Mouse (Mus musculus) liver, embryonic 11.5 days (tissue): ENCODE measurements at regions not wholly inside any gene's neighbourhood (a gene's known extent, or its start where the extent isn't known, plus 50 kb on each side); places are given as distances from the start of the nearest gene placed in this dataset.

Experiments
- ATAC-seq: fragments of 200-750 bp; cut with Nextera tagmentation; replicated peaks from 2 replicates; pipeline ENCODE4 v1.8.0; 2017; ENCODE audit warnings: moderate number of reproducible peaks, mild to moderate bottlenecking, moderate TSS enrichment, moderate library complexity; ENCODE audit not compliant: low FRiP score
- DNase-seq: peaks from one replicate; pipeline ENCODE4 v3.0.0-alpha.2; 2017; ENCODE audit warnings: low spot score
- H3K27ac ChIP-seq: fragments of 300-500 bp; sonication (generic); 2 replicates; pipeline ENCODE4 v1.5.1; 2014; ENCODE audit warnings: mild to moderate bottlenecking, low read depth, low read length, control low read depth
- H3K27me3 ChIP-seq: fragments of 300-500 bp; sonication (generic); replicated peaks from 2 replicates; pipeline ENCODE4 v1.6.1; 2014; ENCODE audit warnings: low read length, mixed read lengths; ENCODE audit not compliant: control insufficient read depth, insufficient read depth
- H3K36me3 ChIP-seq: fragments of 300-500 bp; sonication (generic); 2 replicates; pipeline ENCODE4 v1.6.1; 2014; ENCODE audit warnings: mild to moderate bottlenecking, low read length, moderate library complexity, mixed read lengths; ENCODE audit not compliant: control insufficient read depth, insufficient read depth
- H3K4me1 ChIP-seq: fragments of 300-500 bp; sonication (generic); replicated peaks from 2 replicates; pipeline ENCODE4 v1.6.1; 2014; ENCODE audit warnings: low read length, mixed read lengths; ENCODE audit not compliant: control insufficient read depth, insufficient read depth
- H3K4me2 ChIP-seq: fragments of 300-500 bp; sonication (generic); 2 replicates; pipeline ENCODE4 v1.6.1; 2014; ENCODE audit warnings: mild to moderate bottlenecking, control low read depth, moderate library complexity
- H3K4me3 ChIP-seq: fragments of 300-500 bp; sonication (generic); 2 replicates; pipeline ENCODE4 v1.5.1; 2014; ENCODE audit warnings: low read depth, low read length, control low read depth
- H3K9ac ChIP-seq: fragments of 300-500 bp; sonication (generic); 2 replicates; pipeline ENCODE4 v1.6.1; 2014; ENCODE audit warnings: low read depth, low read length, control low read depth
- H3K9me3 ChIP-seq: fragments of 300-500 bp; sonication (generic); 2 replicates; pipeline ENCODE4 v1.6.1; 2016; ENCODE audit warnings: low read length, inconsistent platforms, mixed read lengths; ENCODE audit not compliant: control insufficient read depth
- WGBS: fragments of 180-500 bp; shearing (Covaris S2); extraction: QIAGEN DNeasy Blood & Tissue Kit; methylation state at CpG from one replicate; pipeline ENCODE4 v1.1.7; 2014; 5-methylcytosine and 5-hydroxymethylcytosine counted together

GRCm38 (mm10) chr2:171867550-171867949, 175.7 kb downstream of the Cbln4 start:
- no peak overlapping the region for H3K4me2 ChIP-seq
- H3K27me3 ChIP-seq, result no peaks in the 10 kb centered on the region
- H3K4me3 ChIP-seq, result no peak overlapping the region
- ATAC-seq (no peak), DNase-seq (no peak)
- WGBS, result 84% methylated on average over 3 of the region's 3 CpGs
- no peak overlapping the region for H3K9ac ChIP-seq
- no peaks in the 10 kb centered on the region for H3K36me3 ChIP-seq
- H3K9me3 ChIP-seq, result no peaks in the 10 kb centered on the region
- no peak overlapping the region for H3K27ac ChIP-seq
- no peaks in the 10 kb centered on the region for H3K4me1 ChIP-seq

GRCm38 (mm10) chr2:171864376-171864965, 178.8 kb downstream of the Cbln4 start:
- Histone ChIP-seq H3K27me3 (no peaks in the 10 kb centered on the region), H3K9ac (no peak overlapping the region), H3K4me2 (no peak overlapping the region), H3K4me1 (no peaks in the 10 kb centered on the region), H3K27ac (no peak overlapping the region), H3K36me3 (no peaks in the 10 kb centered on the region), H3K4me3 (no peak overlapping the region), H3K9me3 (no peaks in the 10 kb centered on the region)
- WGBS, result 86% methylated on average over 8 of the region's 8 CpGs
- DNase-seq (no peak), ATAC-seq (no peak; the same call in 1 of the 2 replicates)

- 84% methylated on average over 2 of the region's 2 CpGs for WGBS
- Histone ChIP-seq H3K9ac (no peak overlapping the region), H3K4me2 (no peak overlapping the region), H3K27ac (no peak overlapping the region), H3K36me3 (no peaks in the 10 kb centered on the region), H3K4me1 (no peaks in the 10 kb centered on the region), H3K9me3 (no peaks in the 10 kb centered on the region), H3K27me3 (no peaks in the 10 kb centered on the region), H3K4me3 (no peak overlapping the region)
- no peak for DNase-seq
- ATAC-seq, result no peak
Observed at GRCm38 (mm10) chr2:171862626-171863025, 180.6 kb downstream of the Cbln4 start.

GRCm38 (mm10) chr2:171858894-171859293, 184.4 kb downstream of the Cbln4 start:
- H3K36me3 ChIP-seq, result no peaks in the 10 kb centered on the region
- no peak overlapping the region for H3K27ac ChIP-seq
- no peak for ATAC-seq
- H3K9ac ChIP-seq, result no peak overlapping the region
- 62% methylated on average over 5 of the region's 5 CpGs for WGBS
- no peaks in the 10 kb centered on the region for H3K9me3 ChIP-seq
- no peak for DNase-seq
- no peak overlapping the region for H3K4me2 ChIP-seq
- no peaks in the 10 kb centered on the region for H3K27me3 ChIP-seq
- no peaks in the 10 kb centered on the region for H3K4me1 ChIP-seq
- no peak overlapping the region for H3K4me3 ChIP-seq

- DNase-seq, result no peak
- Histone ChIP-seq H3K9ac (no peak overlapping the region), H3K36me3 (no peaks in the 10 kb centered on the region), H3K9me3 (no peaks in the 10 kb centered on the region), H3K27me3 (no peaks in the 10 kb centered on the region), H3K4me2 (no peak overlapping the region), H3K27ac (no peak overlapping the region), H3K4me1 (no peaks in the 10 kb centered on the region), H3K4me3 (no peak overlapping the region)
- ATAC-seq, result no peak
- 73% methylated on average over 8 of the region's 8 CpGs for WGBS
Observed at GRCm38 (mm10) chr2:171856491-171856890, 186.8 kb downstream of the Cbln4 start.

- Histone ChIP-seq H3K36me3 (no peaks in the 10 kb centered on the region), H3K4me2 (no peak overlapping the region), H3K27ac (no peak overlapping the region), H3K4me1 (no peaks in the 10 kb centered on the region), H3K9ac (no peak overlapping the region), H3K9me3 (no peaks in the 10 kb centered on the region), H3K27me3 (no peaks in the 10 kb centered on the region), H3K4me3 (no peak overlapping the region)
- DNase-seq (no peak), ATAC-seq (no peak)
- 44% methylated on average over 4 of the region's 4 CpGs for WGBS
Observed at GRCm38 (mm10) chr2:171846826-171847492, 196.3 kb downstream of the Cbln4 start.

- H3K27me3 ChIP-seq, result no peaks in the 10 kb centered on the region
- no peak overlapping the region for H3K27ac ChIP-seq
- H3K4me3 ChIP-seq, result no peak overlapping the region
- H3K4me1 ChIP-seq, result no peaks in the 10 kb centered on the region
- DNase-seq (no peak), ATAC-seq (no peak)
- H3K36me3 ChIP-seq, result no peaks in the 10 kb centered on the region
- WGBS, result 75% methylated on average over 14 of the region's 14 CpGs
- no peaks in the 10 kb centered on the region for H3K9me3 ChIP-seq
- H3K9ac ChIP-seq, result no peak overlapping the region
- H3K4me2 ChIP-seq, result no peak overlapping the region
Observed at GRCm38 (mm10) chr2:171840058-171840713, 203.1 kb downstream of the Cbln4 start.

GRCm38 (mm10) chr2:171822156-171822555, 221.1 kb downstream of the Cbln4 start:
- no peak overlapping the region for H3K9ac ChIP-seq
- no peaks in the 10 kb centered on the region for H3K4me1 ChIP-seq
- no peaks in the 10 kb centered on the region for H3K9me3 ChIP-seq
- DNase-seq (no peak), ATAC-seq (no peak)
- no peaks in the 10 kb centered on the region for H3K27me3 ChIP-seq
- no peak overlapping the region for H3K4me2 ChIP-seq
- H3K27ac ChIP-seq, result no peak overlapping the region
- no peak overlapping the region for H3K4me3 ChIP-seq
- WGBS, result 77% methylated on average over 6 of the region's 6 CpGs
- no peaks in the 10 kb centered on the region for H3K36me3 ChIP-seq

GRCm38 (mm10) chr2:171818504-171818903, 224.8 kb downstream of the Cbln4 start:
- H3K27ac ChIP-seq, result no peak overlapping the region
- no peaks in the 10 kb centered on the region for H3K27me3 ChIP-seq
- no peak overlapping the region for H3K4me2 ChIP-seq
- H3K9me3 ChIP-seq, result no peaks in the 10 kb centered on the region
- WGBS, result 63% methylated on average over 8 of the region's 8 CpGs
- no peaks in the 10 kb centered on the region for H3K36me3 ChIP-seq
- no peak overlapping the region for H3K4me3 ChIP-seq
- DNase-seq (no peak), ATAC-seq (no peak)
- no peaks in the 10 kb centered on the region for H3K4me1 ChIP-seq
- H3K9ac ChIP-seq, result no peak overlapping the region
